Mouse (Mus musculus) C2C12 (cell line): ENCODE measurements around the gene Ppfibp1.

ENCODE experiments used
- CTCF ChIP-seq: IDR thresholded peaks from one replicate; pipeline ENCODE4 v1.5.1; 2011; ENCODE audit not compliant: control insufficient read depth, insufficient read depth, insufficient read length
- MYOD1 ChIP-seq: IDR thresholded peaks from one replicate; pipeline ENCODE4 v1.6.1; 2011; ENCODE audit warnings: low read depth; ENCODE audit not compliant: control insufficient read depth, insufficient read length

DNA sequence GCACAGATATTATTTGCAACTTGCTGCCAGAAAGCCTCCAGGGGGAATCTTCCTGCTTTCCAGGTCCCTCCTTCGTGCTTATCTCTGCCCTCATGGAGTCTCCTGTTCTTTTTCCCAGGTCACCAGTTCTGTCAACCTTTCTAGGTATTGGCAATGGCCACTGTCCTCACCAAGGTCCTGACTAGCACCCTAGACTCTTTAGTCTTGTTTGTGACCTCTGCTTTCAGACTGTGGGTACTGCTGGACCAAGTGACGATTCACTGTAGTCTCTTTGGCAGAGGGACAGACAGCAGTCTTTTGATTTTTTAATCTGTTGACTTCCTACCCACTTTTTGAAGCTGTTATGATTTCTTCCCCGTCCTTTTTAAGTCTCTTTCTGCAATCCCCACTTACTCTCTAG is 39.8 kb downstream of the Ppfibp1 start:
- no peak for TF ChIP-seq MYOD1
- TF ChIP-seq CTCF: no peak
